Mouse (Mus musculus) C3H10T1/2 (cell line): ENCODE data around the gene Eef2. TPM values are rescaled to one million over a fixed set of nuclear protein-coding genes. Genes with fewer than 3 reads are reported as not detected.

Experiments
- polyA plus RNA-seq, 2 experiments: library from polyadenylated mRNA; unstranded; fragments of >200 nt; fragmentation: generic; extraction: Trizol; gene quantifications; one replicate each; pipeline ENCODE4 v1.2.1; 2012; ENCODE audit warnings: missing spikeins in 2 of 2

Gene Eef2
- 1,000 to 10,000 TPM; 3,430 to 4,023 TPM for polyA plus RNA-seq

DNA sequence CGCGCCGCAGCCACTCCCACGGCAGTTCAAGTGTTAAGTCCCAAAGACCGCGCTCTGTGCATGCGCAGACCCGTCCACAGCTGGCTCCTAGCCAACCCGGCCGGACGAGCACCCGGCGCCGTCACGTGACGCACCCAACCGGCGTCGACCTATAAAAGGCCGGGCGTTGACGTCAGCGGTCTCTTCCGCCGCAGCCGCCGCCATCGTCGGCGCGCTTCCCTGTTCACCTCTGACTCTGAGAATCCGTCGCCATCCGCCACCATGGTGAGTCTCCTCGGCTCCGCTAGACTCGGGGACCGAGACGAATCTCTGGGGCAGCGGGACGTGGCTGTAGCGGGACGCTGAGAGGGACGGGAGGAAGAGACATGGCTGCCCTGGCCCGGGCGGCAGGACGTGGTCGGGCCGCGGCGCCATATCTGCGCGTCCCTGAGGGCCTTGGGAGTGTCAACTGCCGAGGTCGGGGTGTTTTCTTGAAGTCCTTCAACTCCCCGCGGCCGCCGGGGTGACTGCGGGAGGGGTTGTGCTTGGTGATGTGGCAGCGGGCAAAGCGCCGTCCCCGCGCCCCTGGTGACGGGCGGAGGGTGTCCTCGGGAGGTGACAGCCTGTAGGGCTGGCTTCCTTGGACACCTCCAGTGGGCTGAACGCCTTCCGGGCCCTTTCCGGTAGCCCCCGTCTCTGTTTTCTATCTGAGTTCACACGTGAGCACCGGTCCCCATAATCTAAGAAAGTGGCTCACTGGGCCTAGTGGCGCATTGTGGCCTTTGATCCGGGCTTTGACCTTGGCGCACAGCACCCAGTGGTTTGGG is at the start of gene Eef2:
TSS of gene Eef2 (plus strand) at position 166 of the 806 bp plus-strand sequence.

GRCm38 (mm10) chr10:81134966-81135681 is 41.3 kb upstream of the Eef2 start, which contains the start of gene Zbtb7a:
Gene Zbtb7a (plus strand): TSS chr10:81135220.

GRCm38 (mm10) chr10:81167200-81168086 is 9.0 kb upstream of the Eef2 start, which contains the start of gene Pias4:
Gene Pias4 (minus strand): TSS chr10:81167923.

GRCm38 (mm10) chr10:81182336-81183333 is 6.2 kb downstream of the Eef2 start, which contains the start of gene Dapk3:
Gene Dapk3 (plus strand): TSS chr10:81183005.

DNA sequence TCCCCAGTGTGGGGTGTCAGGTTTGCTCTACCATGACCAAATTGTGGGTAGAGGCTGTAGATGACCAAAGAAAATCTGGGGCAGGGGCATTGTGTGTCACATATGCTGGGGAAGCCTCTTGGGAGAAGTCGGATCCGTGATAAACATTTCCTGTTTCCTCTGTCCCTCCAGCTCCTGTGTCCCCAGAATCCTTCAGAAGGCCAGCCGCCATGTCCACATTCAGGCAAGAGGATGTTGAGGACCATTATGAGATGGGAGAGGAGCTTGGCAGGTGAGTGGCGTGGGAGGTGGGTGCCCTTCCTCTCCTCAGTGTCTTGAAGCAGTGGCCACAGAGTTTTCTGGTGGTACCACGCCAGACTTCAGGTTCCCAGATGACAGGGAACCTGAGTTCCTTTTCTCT is 7.4 kb downstream of the Eef2 start, which contains the start of gene 4930442H23Rik:
TSS of gene 4930442H23Rik (minus strand) at position 45 of the 400 bp plus-strand sequence.

GRCm38 (mm10) chr10:81201807-81202758 is 25.7 kb downstream of the Eef2 start, which contains the start of gene Nmrk2:
Gene Nmrk2 (minus strand): TSS chr10:81202051.

DNA sequence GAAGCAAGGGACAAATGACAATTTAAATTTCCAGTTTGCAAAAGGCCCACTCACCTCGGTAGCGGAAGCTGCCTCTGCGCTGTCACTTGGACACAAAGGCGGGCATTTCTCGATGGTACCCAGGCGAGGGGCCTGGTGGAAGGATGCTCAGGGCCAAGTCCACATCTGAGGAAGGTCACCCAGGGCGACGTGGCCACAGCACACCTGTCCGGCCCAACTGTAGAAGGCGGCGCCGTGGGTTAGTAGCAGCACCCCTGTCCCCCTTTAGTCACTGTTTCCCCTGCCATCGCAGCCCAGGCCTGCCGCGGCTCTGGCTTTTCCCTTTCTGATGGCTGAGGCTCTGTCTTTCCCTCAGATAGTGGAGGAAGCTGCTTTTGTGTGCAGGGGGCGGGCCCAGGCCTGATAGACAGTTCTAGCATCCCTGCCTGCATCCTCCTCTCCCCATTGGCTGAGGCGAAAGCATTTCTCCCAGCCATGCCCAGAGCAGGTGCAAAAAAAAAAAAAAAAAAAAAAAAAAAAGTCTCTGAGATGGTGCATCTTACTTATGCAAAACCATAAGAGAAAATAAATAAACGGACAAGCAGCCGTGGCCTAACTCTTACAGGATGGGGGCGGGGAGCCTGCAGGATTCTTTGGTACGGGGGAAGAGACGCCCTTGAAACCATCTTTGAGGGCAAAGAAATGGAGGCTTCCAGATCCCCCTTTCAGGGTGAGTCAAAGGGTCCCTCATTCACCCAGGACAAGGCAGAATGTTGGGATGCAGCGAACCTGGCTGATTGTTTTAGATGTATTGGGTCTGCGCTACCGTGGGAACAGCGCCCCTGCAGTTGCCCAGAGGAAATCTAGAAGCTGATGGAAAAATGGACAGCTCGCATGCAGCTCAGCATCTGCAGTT is 54.3 kb downstream of the Eef2 start, which contains the start of gene Atcay:
TSS of gene Atcay (minus strand) at position 396 of the 895 bp plus-strand sequence.

Other genes starting within 250 kb of the Eef2 start
- 10 to 100 TPM; 15.9 to 26.5 TPM for gene Gadd45b, start 246.6 kb upstream of the Eef2 start, polyA plus RNA-seq
- 10 to 100 TPM in 1 of 2 experiments, 1 to 10 TPM in 1; 1.2 to 11.2 TPM for gene Gng7, start 161.7 kb upstream of the Eef2 start, polyA plus RNA-seq
- gene Diras1, start 151.0 kb upstream of the Eef2 start, polyA plus RNA-seq = under 1 TPM; 0.06 to 0.14 TPM
- 10 to 100 TPM; 12.6 to 36.2 TPM for gene Slc39a3, start 139.2 kb upstream of the Eef2 start, polyA plus RNA-seq
- 100 to 1,000 TPM; 167 to 227 TPM for gene Sgta, start 116.5 kb upstream of the Eef2 start, polyA plus RNA-seq
- gene Thop1, start 106.6 kb upstream of the Eef2 start, polyA plus RNA-seq = 100 to 1,000 TPM in 1 of 2 experiments, 10 to 100 TPM in 1; 46.9 to 101 TPM
- under 1 TPM; 0.02 to 0.45 TPM for gene Creb3l3, start 77.8 kb upstream of the Eef2 start, polyA plus RNA-seq
- gene Map2k2, start 70.7 kb upstream of the Eef2 start, polyA plus RNA-seq = 100 to 1,000 TPM; 207 to 359 TPM
- gene Zbtb7a, start 41.4 kb upstream of the Eef2 start, polyA plus RNA-seq = 10 to 100 TPM in 1 of 2 experiments, 1 to 10 TPM in 1; 6.5 to 24.7 TPM
- 10 to 100 TPM; 36.0 to 48.5 TPM for gene Pias4, start 8.7 kb upstream of the Eef2 start, polyA plus RNA-seq
- 100 to 1,000 TPM in 1 of 2 experiments, 10 to 100 TPM in 1; 98.3 to 105 TPM for gene Dapk3, start 6.4 kb downstream of the Eef2 start, polyA plus RNA-seq
- under 1 TPM; 0.11 to 0.15 TPM for gene 4930442H23Rik, start 7.2 kb downstream of the Eef2 start, polyA plus RNA-seq
- under 1 TPM in 1 of 2 experiments, not detected in 1; 0.02 TPM for gene Nmrk2, start 25.4 kb downstream of the Eef2 start, polyA plus RNA-seq
- gene Atcay, start 54.2 kb downstream of the Eef2 start, polyA plus RNA-seq = under 1 TPM in 1 of 2 experiments, not detected in 1; 0.01 TPM
- 10 to 100 TPM in 1 of 2 experiments, under 1 TPM in 1; 0.32 to 18.3 TPM for gene Zfr2, start 56.5 kb downstream of the Eef2 start, polyA plus RNA-seq
- gene Matk, start 76.3 kb downstream of the Eef2 start, polyA plus RNA-seq = 1 to 10 TPM in 1 of 2 experiments, under 1 TPM in 1; 0.69 to 1.9 TPM
- gene Mrpl54, start 90.3 kb downstream of the Eef2 start, polyA plus RNA-seq = 100 to 1,000 TPM; 242 to 665 TPM
- 100 to 1,000 TPM; 128 to 134 TPM for gene Apba3, start 90.3 kb downstream of the Eef2 start, polyA plus RNA-seq
- under 1 TPM in 1 of 2 experiments, not detected in 1; 0.02 TPM for gene Tjp3, start 115.0 kb downstream of the Eef2 start, polyA plus RNA-seq
- gene Pip5k1c, start 116.3 kb downstream of the Eef2 start, polyA plus RNA-seq = 10 to 100 TPM; 23.9 to 61.5 TPM
- 10 to 100 TPM; 27.2 to 37.4 TPM for gene Cactin, start 144.5 kb downstream of the Eef2 start, polyA plus RNA-seq
- gene Tbxa2r, start 152.1 kb downstream of the Eef2 start, polyA plus RNA-seq = 1 to 10 TPM in 1 of 2 experiments, under 1 TPM in 1; 0.02 to 2.0 TPM
- gene Gipc3, start 166.6 kb downstream of the Eef2 start, polyA plus RNA-seq = 1 to 10 TPM in 1 of 2 experiments, under 1 TPM in 1; 0.42 to 1.2 TPM
- 100 to 1,000 TPM; 102 to 104 TPM for gene Hmg20b, start 173.8 kb downstream of the Eef2 start, polyA plus RNA-seq
- gene Mfsd12, start 180.9 kb downstream of the Eef2 start, polyA plus RNA-seq = 10 to 100 TPM in 1 of 2 experiments, 1 to 10 TPM in 1; 4.0 to 13.8 TPM
- 1 to 10 TPM in 1 of 2 experiments, under 1 TPM in 1; 0.27 to 2.1 TPM for gene 4930404N11Rik, start 189.2 kb downstream of the Eef2 start, polyA plus RNA-seq
- 10 to 100 TPM; 57.6 to 80.9 TPM for gene Fzr1, start 201.9 kb downstream of the Eef2 start, polyA plus RNA-seq
- 100 to 1,000 TPM in 1 of 2 experiments, 10 to 100 TPM in 1; 82.6 to 184 TPM for gene Dohh, start 207.8 kb downstream of the Eef2 start, polyA plus RNA-seq
- gene Gm48551, start 207.8 kb downstream of the Eef2 start, polyA plus RNA-seq = 1 to 10 TPM in 1 of 2 experiments, under 1 TPM in 1; 0.55 to 3.2 TPM
- 1 to 10 TPM in 1 of 2 experiments, not detected in 1; 1.8 TPM for gene Gm48552, start 212.4 kb downstream of the Eef2 start, polyA plus RNA-seq
- 1 to 10 TPM in 1 of 2 experiments, under 1 TPM in 1; 0.94 to 1.3 TPM for gene Smim24, start 216.4 kb downstream of the Eef2 start, polyA plus RNA-seq